Mouse (Mus musculus) liver, adult 2 months (tissue): ENCODE data around the gene Ppp1r12a.

Source experiments
- CTCF ChIP-seq: fragments of 200-500 bp; IDR thresholded peaks from 2 replicates; pipeline ENCODE4 v1.5.1; 2011; ENCODE audit warnings: low read depth, low read length, control low read depth
- POLR2A ChIP-seq: fragments of 200-500 bp; IDR thresholded peaks from 2 replicates; pipeline ENCODE4 v1.6.1; 2011; ENCODE audit warnings: low read length, control low read depth; ENCODE audit not compliant: insufficient read depth; ENCODE audit errors: extremely low read depth

DNA sequence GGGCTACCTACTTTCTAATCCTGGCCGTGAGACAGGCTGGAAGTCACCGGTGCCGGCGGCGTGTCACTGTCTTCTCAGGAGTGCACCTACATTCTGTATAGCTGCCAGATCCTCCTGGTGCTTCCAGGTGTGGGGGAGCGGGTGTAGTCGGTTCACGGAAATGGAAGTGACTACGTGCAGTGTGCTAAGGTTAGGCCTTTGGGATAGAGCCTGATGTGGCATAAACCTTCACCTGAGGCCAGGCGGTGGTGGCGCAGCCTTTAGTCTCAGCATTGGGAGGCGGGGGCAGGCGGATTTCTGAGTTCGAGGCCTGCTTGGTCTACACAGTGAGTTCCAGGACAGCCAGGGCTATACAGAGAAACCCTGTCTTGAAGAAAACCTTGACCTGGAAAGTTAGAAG, 3.0 kb upstream of the Ppp1r12a start:
- TF ChIP-seq POLR2A (no peak), CTCF (no peak)
